Mouse (Mus musculus): ENCODE data around the gene Polr2h. TPM values are rescaled to one million over a fixed set of nuclear protein-coding genes. Genes with fewer than 3 reads are reported as not detected.
"Not testable (repeated sequence)": the region's sequence is repeated elsewhere in the genome, so short reads cannot be mapped to it uniquely, and the experiment has no call there.

The Polr2h gene
- total RNA-seq (2021), result 10 to 100 TPM; 26.0 to 31.7 TPM
- long read RNA-seq, experiment 1, transcript Polr2h-201 (5 exons, 950 nt), result major isoform, 36 of 40 reads
- long read RNA-seq, experiment 1, partial matches to known transcripts, result 0 of 40 reads
- long read RNA-seq, experiment 1, other reads (novel, unspliced or antisense), result 3 of 40 reads
- long read RNA-seq, experiment 2, transcript Polr2h-201 (5 exons, 950 nt), result major isoform, 22 of 23 reads
- long read RNA-seq, experiment 2, partial matches to known transcripts, result 0 of 23 reads
- long read RNA-seq, experiment 2, other reads (novel, unspliced or antisense), result 1 of 23 reads

GRCm38 (mm10) chr16:20717181-20717977, at the start of gene Polr2h, which contains the start of gene Clcn2:
Gene Polr2h (plus strand): TSS chr16:20717665.
Gene Clcn2 (minus strand): TSS chr16:20717746.
- peak; percentile 98 for DNase-seq

GRCm38 (mm10) chr16:20668013-20668412, 49.5 kb upstream of the Polr2h start, which contains the start of gene Eif4g1:
Gene Eif4g1 (plus strand): TSS chr16:20668313.
- DNase-seq, result not testable (repeated sequence)

GRCm38 (mm10) chr16:20670291-20670690, 47.2 kb upstream of the Polr2h start:
- no peak for DNase-seq

- DNase-seq, result no peak
Measured at GRCm38 (mm10) chr16:20671886-20672285, 45.6 kb upstream of the Polr2h start.

- peak; percentile 98 for DNase-seq
Measured at GRCm38 (mm10) chr16:20672500-20672902, 45.0 kb upstream of the Polr2h start.

- peak; percentile 82 for DNase-seq
Measured at GRCm38 (mm10) chr16:20672965-20673705, 44.3 kb upstream of the Polr2h start.

- peak; percentile 75 for DNase-seq
Measured at GRCm38 (mm10) chr16:20673706-20674303, 43.7 kb upstream of the Polr2h start.

DNA sequence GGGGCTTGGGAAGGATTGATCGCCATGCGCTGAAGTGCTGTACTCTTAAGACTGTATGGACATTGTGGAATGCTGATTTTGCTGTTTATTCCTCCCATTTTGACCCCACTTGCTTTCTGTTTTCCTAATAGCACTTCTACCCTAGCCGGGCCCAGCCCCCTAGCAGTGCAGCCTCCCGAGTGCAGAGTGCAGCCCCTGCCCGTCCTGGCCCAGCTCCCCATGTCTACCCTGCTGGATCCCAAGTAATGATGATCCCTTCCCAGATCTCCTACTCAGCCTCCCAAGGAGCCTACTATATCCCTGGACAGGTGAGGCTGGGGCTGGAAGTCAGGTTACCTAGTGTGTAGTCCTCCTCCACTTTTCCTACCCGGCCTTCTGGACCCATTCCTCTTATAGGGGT, 42.3 kb upstream of the Polr2h start:
- DNase-seq, result no peak

DNA sequence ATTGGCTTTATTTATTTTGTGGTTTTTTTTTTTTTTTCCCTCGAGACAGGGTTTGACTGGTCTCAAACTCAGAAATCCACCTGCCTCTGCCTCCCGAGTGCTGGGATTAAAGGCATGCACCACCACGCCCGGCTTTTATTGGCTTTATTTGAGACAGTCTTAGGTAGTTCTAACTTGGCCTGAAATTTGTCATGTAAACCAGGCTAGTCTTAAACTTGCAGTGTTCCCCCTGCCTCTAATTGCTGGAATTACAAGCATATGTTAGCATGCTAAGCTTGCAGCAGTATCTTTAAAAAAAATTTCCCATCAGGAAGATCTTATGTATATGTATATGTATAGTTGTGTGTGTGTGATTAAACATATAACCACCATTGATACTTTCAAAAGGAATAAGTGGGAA, 40.8 kb upstream of the Polr2h start:
- DNase-seq, result no peak

DNA sequence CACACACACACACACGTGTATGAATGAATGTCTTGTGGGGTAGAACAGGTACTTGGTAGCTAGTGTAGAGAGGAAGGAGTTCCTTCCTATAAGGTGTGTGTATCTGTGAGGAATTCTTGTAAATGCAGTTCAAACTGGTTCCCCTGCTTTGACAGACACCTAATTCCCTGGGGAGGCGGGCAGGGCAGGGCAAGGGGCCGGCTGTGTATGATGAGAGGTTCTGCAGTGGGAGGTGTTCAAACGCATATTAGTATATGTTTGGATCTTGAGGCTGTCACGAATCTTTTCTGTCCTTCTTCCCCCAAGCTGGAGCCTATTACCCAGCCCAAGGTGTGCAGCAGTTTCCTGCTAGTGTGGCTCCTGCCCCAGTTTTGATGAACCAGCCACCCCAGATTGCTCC, 40.1 kb upstream of the Polr2h start:
- no peak for DNase-seq

DNA sequence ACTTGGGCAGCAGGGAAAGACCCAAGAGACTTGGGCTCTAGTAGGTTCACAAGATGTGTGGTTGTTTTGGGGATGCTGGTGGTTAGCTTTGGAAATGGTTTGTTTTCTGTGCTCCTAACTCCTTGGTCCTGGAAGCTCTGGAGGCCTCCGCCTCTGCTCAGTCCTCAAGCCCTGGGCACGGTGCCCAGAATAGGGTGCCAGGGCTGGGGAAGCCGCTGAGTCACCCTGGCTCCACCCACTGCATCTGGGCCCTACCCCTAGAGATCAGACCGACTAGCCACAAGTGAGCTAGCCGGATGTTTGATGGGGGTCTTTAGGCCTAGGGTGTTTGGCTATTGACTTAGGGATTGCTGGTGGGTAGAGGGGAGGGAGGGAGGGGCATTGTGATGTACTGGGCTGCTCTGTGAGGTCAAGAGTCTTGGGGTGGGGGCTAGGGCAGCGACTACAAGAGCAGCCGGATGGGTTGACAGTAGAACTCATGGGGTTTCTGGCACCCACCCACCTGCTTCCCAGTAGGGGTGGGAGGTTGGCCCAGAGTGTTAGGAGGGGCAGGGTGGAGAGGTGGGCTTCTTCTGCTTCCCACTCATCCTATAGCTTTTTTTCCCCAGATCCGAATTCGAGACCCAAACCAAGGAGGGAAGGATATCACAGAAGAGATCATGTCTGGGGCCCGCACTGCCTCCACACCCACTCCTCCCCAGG, 39.3 kb upstream of the Polr2h start:
- DNase-seq, result peak; percentile 95

DNA sequence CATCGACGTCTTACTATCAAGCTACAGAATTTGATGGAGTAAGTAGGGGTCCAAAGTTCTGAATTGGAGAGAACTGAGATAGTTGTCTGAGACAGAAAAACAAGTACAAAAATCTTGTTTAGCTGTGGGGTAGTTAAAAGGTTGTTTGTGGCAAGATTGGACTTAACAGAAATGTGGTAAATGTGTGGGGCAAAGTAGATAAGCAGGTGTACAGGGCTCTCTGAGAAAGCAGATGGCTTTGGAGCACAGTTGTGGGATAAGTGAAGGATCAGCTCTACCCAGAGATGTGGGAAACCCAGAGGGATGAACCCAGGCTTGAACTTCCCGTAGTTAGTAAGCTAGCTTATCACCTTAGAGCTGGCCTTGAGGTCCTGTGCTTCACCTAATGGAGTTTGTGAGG, 26.7 kb upstream of the Polr2h start:
- no peak for DNase-seq

DNA sequence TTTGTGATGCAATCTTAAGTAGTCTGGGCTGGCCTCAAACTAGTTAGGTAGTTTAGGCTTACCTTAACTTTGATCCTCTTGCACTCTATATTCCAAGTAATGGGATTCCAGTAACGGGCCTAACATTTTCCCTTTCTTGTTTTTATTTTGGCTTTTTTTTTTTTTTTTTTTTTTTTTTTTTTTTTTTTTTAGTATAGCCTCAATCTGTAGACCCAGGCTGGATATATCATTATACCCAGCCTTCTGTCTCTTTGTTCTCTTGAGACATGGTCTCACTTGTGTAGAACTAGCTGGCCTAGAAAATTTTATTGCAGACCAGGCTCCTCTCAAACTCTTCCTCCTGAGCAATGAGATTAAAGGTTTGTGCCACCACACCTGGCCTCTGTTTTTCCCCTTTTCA, 25.8 kb upstream of the Polr2h start:
- no peak for DNase-seq

GRCm38 (mm10) chr16:20692241-20692965, 25.1 kb upstream of the Polr2h start:
- no peak for DNase-seq

GRCm38 (mm10) chr16:20693111-20693701, 24.3 kb upstream of the Polr2h start, which contains the start of gene Fam131a:
Gene Fam131a (plus strand): TSS chr16:20693241.
- DNase-seq, result peak; percentile 94

- DNase-seq, result no peak
Measured at GRCm38 (mm10) chr16:20694781-20695180, 22.7 kb upstream of the Polr2h start.

DNA sequence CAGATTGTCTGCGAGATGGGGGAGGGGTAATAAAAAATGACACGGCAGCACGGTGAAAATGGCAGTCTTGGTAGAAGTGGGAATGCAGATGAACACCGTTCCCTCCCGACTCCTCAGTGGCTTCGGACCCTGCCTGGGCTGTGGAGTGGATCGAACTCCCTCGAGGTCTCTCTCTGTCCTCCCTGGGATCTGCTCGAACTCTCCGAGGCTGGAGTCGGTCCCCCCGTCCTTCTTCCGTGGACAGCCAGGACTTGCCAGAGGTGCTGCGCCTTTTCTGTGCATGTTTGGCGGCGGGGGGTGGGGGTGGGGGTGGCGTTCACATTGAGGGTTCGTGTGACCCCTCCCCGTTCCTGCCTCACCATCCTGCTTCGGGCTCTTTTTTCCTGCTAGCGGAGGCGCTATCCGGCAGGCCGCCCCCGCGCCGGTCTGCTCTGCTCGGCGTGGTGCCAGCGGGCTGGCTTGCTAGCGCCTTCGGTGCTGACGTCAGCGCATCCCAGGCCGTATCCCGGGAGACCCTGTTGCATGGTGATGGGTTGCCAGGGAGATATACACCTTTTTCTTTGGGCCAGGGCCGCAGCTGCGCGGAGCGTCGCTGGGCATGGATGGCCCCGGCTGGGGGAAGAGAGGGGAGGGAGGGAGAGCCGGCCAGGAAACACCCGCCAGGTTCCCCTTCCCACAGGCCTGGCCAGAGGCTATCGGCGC, 21.7 kb upstream of the Polr2h start:
- DNase-seq, result peak; percentile 92

GRCm38 (mm10) chr16:20699266-20699665, 18.2 kb upstream of the Polr2h start:
- no peak for DNase-seq

- no peak for DNase-seq
Measured at GRCm38 (mm10) chr16:20700036-20700435, 17.4 kb upstream of the Polr2h start.

GRCm38 (mm10) chr16:20701316-20701715, 16.1 kb upstream of the Polr2h start:
- DNase-seq, result no peak
